Mouse (Mus musculus) midbrain, embryonic 12.5 days (tissue): ENCODE data around the gene Fgfr3. TPM values are rescaled to one million over a fixed set of nuclear protein-coding genes. Genes with fewer than 3 reads are reported as not detected.

Experiments
- ATAC-seq: fragments of 200-750 bp; cut with Nextera tagmentation; 2 replicates; pipeline ENCODE4 v1.8.0; 2017; ENCODE audit warnings: low read depth, moderate TSS enrichment, moderate library complexity; ENCODE audit not compliant: low FRiP score
- H3K27ac ChIP-seq: fragments of 300-500 bp; sonication (generic); replicated peaks from 2 replicates; pipeline ENCODE4 v1.5.1; 2016; ENCODE audit warnings: mild to moderate bottlenecking
- H3K27me3 ChIP-seq: fragments of 300-500 bp; sonication (generic); 2 replicates; pipeline ENCODE4 v1.6.1; 2016; ENCODE audit warnings: mild to moderate bottlenecking
- H3K36me3 ChIP-seq: fragments of 300-500 bp; sonication (generic); 2 replicates; pipeline ENCODE4 v1.6.1; 2016
- H3K4me1 ChIP-seq: fragments of 300-500 bp; sonication (generic); 2 replicates; pipeline ENCODE4 v1.6.1; 2016
- H3K4me2 ChIP-seq: fragments of 300-500 bp; sonication (generic); replicated peaks from 2 replicates; pipeline ENCODE4 v1.6.1; 2016; ENCODE audit warnings: mild to moderate bottlenecking, moderate library complexity
- H3K4me3 ChIP-seq: fragments of 300-500 bp; sonication (generic); 2 replicates; pipeline ENCODE4 v1.5.1; 2016; ENCODE audit warnings: mild to moderate bottlenecking
- H3K9ac ChIP-seq: fragments of 300-500 bp; sonication (generic); replicated peaks from 2 replicates; pipeline ENCODE4 v1.6.1; 2016; ENCODE audit warnings: mild to moderate bottlenecking, moderate library complexity
- H3K9me3 ChIP-seq: fragments of 300-500 bp; sonication (generic); 2 replicates; pipeline ENCODE4 v1.6.1; 2016; ENCODE audit warnings: mild to moderate bottlenecking
- WGBS: fragments of 180-500 bp; shearing (Covaris S2); methylation state at CpG from one replicate; pipeline ENCODE4 v1.1.7; 2016; 5-methylcytosine and 5-hydroxymethylcytosine counted together
- polyA plus RNA-seq: library from polyadenylated mRNA; unstranded; fragments of >200 nt; fragmentation: Nextera tagmentation; extraction: Ambion mirVana; gene quantifications from 2 replicates; pipeline ENCODE4 v1.2.1, GENCODE M21; 2016

Gene Fgfr3
- polyA plus RNA-seq, 1 experiment from 2014 or later = 66.2 TPM

DNA sequence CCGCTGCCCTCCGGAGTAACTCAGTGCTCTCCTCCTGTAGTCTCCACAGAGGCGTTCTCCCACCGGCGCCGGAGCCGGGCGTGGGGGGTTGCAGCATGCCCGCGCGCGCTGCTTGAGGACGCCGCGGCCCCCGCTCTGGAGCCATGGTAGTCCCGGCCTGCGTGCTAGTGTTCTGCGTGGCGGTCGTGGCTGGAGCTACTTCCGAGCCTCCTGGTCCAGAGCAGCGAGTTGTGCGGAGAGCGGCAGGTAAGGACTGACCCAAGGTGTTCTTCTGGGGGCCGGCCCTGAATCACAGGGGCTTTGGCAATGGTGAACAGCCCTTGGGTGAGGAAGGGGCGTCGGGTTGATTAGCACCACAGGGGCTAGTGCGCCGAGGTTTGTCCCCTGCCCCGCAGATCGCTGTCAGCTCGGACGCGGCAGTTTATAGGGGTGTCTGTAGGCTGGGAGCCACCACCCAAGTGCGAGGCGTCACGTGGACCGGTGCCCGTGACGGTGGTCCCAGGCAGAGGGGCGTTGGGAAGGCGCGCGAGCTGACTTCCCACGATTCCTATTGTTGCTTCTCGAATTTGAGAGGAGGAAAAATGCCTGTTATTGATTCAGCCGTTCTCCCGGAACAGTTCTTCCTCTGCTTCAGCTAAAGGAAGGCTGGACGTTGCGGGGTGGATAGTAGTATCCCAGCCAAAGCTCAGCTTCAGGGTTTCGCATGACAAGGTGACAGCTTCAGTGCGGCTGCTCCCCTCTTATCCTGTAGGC, 968 bp downstream of the Fgfr3 start:
- H3K4me1 ChIP-seq = peaks cover 67% of the 10 kb centered on the region
- H3K4me3 ChIP-seq = peak overlapping the region; percentile 66
- H3K9me3 ChIP-seq = no peaks in the 10 kb centered on the region
- WGBS = under 1% methylated on average over 53 of the region's 53 CpGs
- peak overlapping the region; percentile 78 for H3K9ac ChIP-seq
- H3K27ac ChIP-seq = peak overlapping the region; percentile 86
- peaks cover 73% of the 10 kb centered on the region for H3K27me3 ChIP-seq
- no peak for ATAC-seq
- H3K4me2 ChIP-seq = peak overlapping the region; percentile 75
- 0 out of 2 replicates have a peak, but pooled peaks cover 3% of the 10 kb centered on the region for H3K36me3 ChIP-seq

DNA sequence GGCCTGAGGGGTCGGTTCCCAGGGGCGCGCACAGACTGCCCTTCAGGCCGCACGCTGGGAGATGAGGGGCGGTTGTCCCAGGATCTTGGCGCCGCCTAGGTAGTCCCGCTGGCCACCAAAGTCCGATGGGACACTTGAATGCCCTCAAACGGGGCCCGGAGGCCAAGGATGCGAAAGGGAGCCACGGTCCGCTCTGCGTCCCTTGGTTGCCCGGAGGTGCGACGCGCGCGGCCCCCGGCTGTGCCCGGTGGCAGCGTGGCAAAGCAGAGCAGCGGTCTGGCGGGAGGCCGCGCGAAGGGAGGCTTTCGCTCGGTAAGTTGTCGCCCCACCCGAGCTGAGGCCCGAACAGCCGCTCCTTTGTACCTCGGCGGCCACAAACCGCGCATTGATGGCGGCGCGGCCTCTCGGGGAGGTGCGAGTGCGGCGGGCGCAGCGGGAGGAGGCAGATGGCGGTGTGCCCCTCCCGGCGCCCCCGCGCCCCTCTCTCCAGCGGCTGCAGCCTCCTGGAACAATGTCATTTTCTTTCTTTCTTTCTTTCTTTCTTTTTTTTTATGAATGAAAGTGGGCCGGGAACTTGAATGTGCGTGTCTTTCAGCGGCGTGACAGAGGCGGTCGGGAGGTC, 1.7 kb downstream of the Fgfr3 start:
- H3K4me3 ChIP-seq = peak overlapping the region; percentile 66
- H3K27ac ChIP-seq = peak overlapping the region; percentile 86
- WGBS = 0% methylated on average over 61 of the region's 61 CpGs
- H3K36me3 ChIP-seq = peaks cover 10% of the 10 kb centered on the region; the same call in 1 of the 2 replicates
- H3K27me3 ChIP-seq = peaks cover 78% of the 10 kb centered on the region
- H3K4me1 ChIP-seq = peaks cover 67% of the 10 kb centered on the region
- H3K9ac ChIP-seq = peak overlapping the region; percentile 78
- H3K9me3 ChIP-seq = no peaks in the 10 kb centered on the region
- H3K4me2 ChIP-seq = peak overlapping the region; percentile 75
- ATAC-seq = peak; percentile 73

DNA sequence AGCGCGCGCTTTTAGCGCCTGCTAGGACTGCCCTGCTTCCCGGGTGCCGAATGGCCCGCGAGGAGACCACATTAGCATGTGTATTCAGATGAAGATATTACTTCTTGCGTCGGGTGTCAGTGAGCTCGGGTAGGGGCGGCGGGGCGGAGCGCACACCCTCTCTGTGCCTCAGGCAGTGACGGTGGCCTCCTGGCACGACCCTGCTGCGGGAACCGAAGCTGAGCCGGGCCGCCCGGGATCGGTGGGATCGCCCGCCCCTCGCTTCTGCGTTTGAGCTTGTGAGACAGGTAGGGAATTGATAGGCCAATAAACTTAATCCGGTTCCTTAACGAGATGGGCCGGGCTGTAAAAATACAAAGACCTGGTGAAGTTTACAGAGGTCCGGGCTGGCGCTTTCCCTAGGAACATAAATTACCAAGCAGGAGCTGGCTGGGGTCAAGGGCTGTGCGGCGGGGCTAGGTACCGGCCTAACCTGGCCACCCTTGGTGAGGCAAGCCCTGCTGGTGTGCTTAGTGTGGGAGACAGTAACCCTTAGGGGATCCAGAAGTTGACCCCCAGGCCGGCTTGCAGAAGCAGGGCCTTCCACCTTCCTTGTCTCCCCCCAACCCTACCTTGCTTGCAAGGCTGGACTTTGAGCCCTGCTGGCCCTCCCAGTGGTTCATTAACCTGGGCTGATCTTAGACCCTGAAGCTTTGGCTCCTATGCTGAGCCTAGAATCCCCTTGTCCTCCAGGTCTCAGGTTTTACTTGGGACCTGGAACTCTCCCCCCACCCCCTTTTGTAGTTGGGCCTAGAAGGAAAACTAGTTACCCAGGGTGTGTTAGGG, 2.4 kb downstream of the Fgfr3 start:
- peak; percentile 75 for ATAC-seq
- Histone ChIP-seq H3K27me3 (peaks cover 77% of the 10 kb centered on the region), H3K4me1 (peaks cover 62% of the 10 kb centered on the region), H3K4me2 (peak overlapping the region; percentile 75), H3K4me3 (peak overlapping the region; percentile 66), H3K9me3 (no peaks in the 10 kb centered on the region), H3K36me3 (peaks cover 17% of the 10 kb centered on the region), H3K9ac (peak overlapping the region; percentile 78), H3K27ac (peak overlapping the region; percentile 86)
- WGBS = under 1% methylated on average over 36 of the region's 36 CpGs

DNA sequence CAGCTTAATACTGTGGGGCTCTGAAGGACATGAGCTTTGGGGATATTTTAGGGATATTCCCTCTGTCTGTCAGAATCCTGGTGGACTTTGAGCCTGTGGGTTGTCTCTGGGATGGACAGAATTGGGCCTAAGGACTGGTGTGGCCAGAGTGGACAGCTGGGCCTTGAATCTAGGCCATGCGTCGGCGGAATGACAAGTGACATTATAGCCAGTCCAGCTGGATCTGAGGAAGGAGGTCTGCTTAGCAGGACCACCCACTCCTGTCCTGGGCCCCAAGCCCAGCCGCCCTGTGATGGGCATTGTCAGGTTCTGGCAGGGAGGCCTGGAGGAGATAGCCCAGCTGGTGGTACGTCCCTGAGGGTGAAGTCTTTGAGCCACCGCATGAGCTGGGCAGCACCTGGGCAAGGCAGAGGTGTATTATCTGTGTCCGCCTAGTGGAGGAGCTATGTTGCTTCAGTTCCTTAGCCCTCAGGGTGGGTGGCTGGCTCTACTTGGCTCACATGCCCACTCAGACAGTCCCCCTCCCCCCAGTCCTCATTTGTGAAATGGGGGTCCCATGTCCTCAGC, 4.7 kb downstream of the Fgfr3 start:
- peak overlapping the region; percentile 1; the same call in 1 of the 2 replicates for H3K9ac ChIP-seq
- peaks cover 40% of the 10 kb centered on the region for H3K36me3 ChIP-seq
- 81% methylated on average over 7 of the region's 7 CpGs for WGBS
- H3K27me3 ChIP-seq = peaks cover 74% of the 10 kb centered on the region
- H3K4me2 ChIP-seq = peak overlapping the region; percentile 75
- no peak for ATAC-seq
- H3K27ac ChIP-seq = no peak overlapping the region
- no peaks in the 10 kb centered on the region for H3K9me3 ChIP-seq
- peaks cover 50% of the 10 kb centered on the region for H3K4me1 ChIP-seq
- H3K4me3 ChIP-seq = peak overlapping the region; percentile 66

DNA sequence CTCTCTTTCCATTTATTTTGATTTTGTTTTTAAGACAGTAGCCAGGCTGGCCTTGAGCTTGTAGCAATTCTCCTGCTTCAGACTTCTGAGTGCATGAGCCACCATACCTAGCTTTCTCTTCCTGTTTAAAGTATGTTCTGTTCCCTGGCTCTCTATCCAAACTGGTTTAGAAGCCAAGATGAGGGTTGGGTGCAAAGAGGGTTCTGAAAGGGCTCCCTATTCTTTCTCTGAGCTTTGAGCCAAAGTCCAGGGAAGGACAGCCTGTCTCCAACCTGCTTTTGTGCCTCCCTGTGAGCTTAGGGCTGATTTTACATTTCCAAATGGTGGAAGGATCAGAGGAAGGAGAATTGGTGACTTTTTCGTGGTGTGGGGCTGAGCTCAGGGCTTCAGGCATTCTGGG, 5.4 kb downstream of the Fgfr3 start:
- Histone ChIP-seq H3K36me3 (peaks cover 47% of the 10 kb centered on the region), H3K4me1 (peaks cover 42% of the 10 kb centered on the region), H3K4me3 (peak overlapping the region; percentile 66; the same call in 1 of the 2 replicates), H3K27me3 (peaks cover 79% of the 10 kb centered on the region), H3K4me2 (peak overlapping the region; percentile 75), H3K9ac (peak overlapping the region; percentile 1; the same call in 1 of the 2 replicates), H3K9me3 (no peaks in the 10 kb centered on the region), H3K27ac (no peak overlapping the region)
- WGBS = 79% methylated on average over 1 of the region's 1 CpGs
- ATAC-seq = no peak

DNA sequence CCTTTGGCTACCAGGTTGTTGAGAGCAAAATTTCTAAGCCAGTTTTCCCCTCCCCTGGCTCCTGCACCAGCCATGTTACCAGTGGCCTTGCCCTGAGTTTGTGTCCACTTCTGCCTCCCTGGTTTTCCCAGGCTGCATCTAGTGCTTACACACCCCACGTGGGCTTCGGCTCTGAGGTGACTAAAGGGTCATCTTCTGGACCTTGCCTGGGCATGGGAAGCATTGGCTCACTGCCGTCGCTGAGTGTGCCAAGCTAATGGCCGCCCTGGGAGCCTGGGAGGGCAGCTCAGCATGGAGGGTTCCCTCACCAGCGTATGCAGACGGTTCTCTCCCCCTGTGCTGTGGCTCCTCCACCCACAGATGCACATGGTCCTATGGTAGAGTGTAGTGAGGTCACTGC, 7.4 kb downstream of the Fgfr3 start:
- Histone ChIP-seq H3K4me2 (no peak overlapping the region), H3K9me3 (no peaks in the 10 kb centered on the region), H3K4me3 (no peak overlapping the region), H3K9ac (no peak overlapping the region), H3K27ac (no peak overlapping the region), H3K27me3 (peaks cover 85% of the 10 kb centered on the region), H3K36me3 (peaks cover 66% of the 10 kb centered on the region), H3K4me1 (peaks cover 31% of the 10 kb centered on the region)
- 80% methylated on average over 7 of the region's 7 CpGs for WGBS
- ATAC-seq = no peak

DNA sequence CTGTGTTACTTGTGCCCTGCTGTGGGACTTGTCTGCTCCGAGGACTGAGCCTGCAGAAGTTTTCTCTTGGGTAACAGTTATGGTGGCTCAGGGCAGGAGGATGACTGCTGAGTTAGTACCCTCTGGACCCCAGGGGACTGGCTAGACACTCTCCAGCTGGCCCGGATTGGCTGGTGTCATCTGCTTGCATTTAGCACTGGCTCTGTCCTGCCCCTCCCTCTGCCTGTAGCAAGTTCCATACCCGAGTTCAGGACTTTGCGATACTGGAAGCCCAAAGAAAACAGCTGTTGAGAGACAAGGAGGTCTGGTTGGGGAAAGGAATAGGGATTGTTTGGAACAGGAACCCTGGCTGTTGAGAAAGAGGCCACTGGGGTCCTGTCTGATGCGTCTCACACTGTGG, 9.0 kb downstream of the Fgfr3 start:
- WGBS = 51% methylated on average over 5 of the region's 5 CpGs
- Histone ChIP-seq H3K9me3 (no peaks in the 10 kb centered on the region), H3K4me1 (peaks cover 17% of the 10 kb centered on the region), H3K4me3 (no peak overlapping the region), H3K36me3 (peaks cover 83% of the 10 kb centered on the region), H3K27ac (no peak overlapping the region), H3K4me2 (no peak overlapping the region), H3K9ac (0 out of 2 replicates have a peak overlapping the region, but pooled peaks have one; percentile 4), H3K27me3 (peaks cover 68% of the 10 kb centered on the region)
- ATAC-seq = no peak

DNA sequence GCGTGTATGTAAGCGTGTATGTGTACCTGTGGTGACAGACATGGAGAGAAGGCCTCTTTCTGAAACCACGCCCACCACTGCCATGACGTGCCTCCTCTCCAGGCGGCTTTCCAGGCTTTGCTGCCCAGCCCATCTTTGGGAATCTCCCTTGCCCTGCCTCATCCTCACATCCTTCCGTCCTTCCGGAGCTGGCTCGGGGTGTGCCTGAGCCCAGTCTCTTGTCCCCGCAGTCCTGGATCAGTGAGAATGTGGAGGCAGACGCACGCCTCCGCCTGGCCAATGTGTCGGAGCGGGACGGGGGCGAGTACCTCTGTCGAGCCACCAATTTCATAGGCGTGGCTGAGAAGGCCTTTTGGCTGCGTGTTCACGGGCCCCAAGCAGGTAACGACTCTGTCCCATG, 9.6 kb downstream of the Fgfr3 start:
- WGBS = 72% methylated on average over 21 of the region's 21 CpGs
- H3K4me3 ChIP-seq = no peak overlapping the region
- peaks cover 62% of the 10 kb centered on the region for H3K27me3 ChIP-seq
- H3K27ac ChIP-seq = no peak overlapping the region
- no peaks in the 10 kb centered on the region for H3K9me3 ChIP-seq
- H3K4me2 ChIP-seq = no peak overlapping the region
- H3K9ac ChIP-seq = no peak overlapping the region
- peaks cover 13% of the 10 kb centered on the region for H3K4me1 ChIP-seq
- ATAC-seq = no peak
- peaks cover 87% of the 10 kb centered on the region for H3K36me3 ChIP-seq

DNA sequence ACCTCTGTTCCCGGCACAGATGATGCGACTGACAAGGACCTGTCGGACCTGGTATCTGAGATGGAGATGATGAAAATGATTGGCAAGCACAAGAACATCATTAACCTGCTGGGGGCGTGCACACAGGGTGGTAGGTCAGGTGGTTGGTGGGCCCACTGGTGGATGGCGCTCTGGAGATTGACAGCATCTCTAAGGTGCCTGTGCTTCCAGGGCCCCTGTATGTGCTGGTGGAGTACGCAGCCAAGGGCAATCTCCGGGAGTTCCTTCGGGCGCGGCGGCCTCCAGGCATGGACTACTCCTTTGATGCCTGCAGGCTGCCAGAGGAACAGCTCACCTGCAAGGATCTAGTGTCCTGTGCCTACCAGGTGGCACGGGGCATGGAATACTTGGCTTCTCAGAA, 12.4 kb downstream of the Fgfr3 start:
- no peak overlapping the region for H3K4me3 ChIP-seq
- H3K4me1 ChIP-seq = 0 out of 2 replicates have a peak, but pooled peaks cover 3% of the 10 kb centered on the region
- no peak overlapping the region for H3K9ac ChIP-seq
- no peak overlapping the region for H3K4me2 ChIP-seq
- H3K27ac ChIP-seq = no peak overlapping the region
- no peak for ATAC-seq
- peaks cover 82% of the 10 kb centered on the region for H3K36me3 ChIP-seq
- H3K9me3 ChIP-seq = no peaks in the 10 kb centered on the region
- WGBS = 94% methylated on average over 12 of the region's 12 CpGs
- H3K27me3 ChIP-seq = peaks cover 36% of the 10 kb centered on the region

DNA sequence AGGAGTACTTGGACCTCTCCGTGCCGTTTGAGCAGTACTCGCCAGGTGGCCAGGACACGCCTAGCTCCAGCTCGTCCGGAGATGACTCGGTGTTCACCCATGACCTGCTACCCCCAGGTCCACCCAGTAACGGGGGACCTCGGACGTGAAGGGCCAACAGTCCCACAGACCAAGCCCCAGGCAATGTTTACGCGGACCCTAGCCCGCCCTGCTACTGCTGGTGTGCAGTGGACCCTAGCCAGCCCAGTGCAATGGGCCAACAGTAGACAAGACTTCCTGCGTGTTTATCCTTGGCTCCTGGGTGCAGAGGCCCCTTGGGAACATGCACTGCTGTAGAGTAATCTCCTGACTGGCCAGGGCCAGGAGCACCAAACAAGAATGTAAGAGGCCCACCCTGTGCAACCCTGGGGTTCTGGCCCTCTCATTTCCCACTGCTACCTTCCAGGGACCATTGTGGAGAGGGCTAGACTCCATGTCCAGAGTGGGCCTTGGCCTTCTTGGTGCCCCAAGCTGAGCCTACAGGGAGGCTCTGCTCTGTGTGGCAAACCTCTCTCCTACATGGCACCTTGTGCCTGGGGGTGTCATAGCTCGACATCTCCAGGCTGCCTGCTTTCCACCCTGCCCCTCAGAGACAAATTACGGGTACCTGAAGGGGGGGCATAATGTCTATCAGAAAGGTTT, 14.1 kb downstream of the Fgfr3 start:
- H3K4me1 ChIP-seq = 0 out of 2 replicates have a peak, but pooled peaks cover 3% of the 10 kb centered on the region
- H3K4me3 ChIP-seq = no peak overlapping the region
- H3K4me2 ChIP-seq = no peak overlapping the region
- no peak overlapping the region for H3K27ac ChIP-seq
- H3K27me3 ChIP-seq = peaks cover 20% of the 10 kb centered on the region; the same call in 1 of the 2 replicates
- H3K9me3 ChIP-seq = no peaks in the 10 kb centered on the region
- peaks cover 64% of the 10 kb centered on the region for H3K36me3 ChIP-seq
- 90% methylated on average over 16 of the region's 16 CpGs for WGBS
- ATAC-seq = no peak
- no peak overlapping the region for H3K9ac ChIP-seq

DNA sequence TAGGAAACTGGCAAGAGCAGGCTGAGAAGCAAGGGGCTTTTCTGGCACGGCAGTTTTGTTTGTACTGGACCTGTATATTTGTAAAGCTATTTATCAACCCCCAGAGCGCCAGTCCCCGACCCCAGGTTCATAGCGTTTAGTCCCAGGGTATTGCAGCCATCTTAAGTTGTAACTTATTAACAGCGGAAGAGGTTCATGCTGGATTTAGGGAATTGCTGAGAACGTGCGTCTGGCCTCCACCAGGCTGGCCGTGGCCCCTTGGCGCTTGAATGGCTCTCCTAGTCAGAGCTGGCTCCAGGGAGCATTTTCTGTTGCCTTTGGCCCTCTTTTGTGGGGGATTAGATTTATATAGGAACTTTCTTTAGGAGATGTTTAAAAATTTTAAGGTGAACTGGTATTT, 14.8 kb downstream of the Fgfr3 start:
- no peak overlapping the region for H3K4me3 ChIP-seq
- H3K27ac ChIP-seq = no peak overlapping the region
- H3K27me3 ChIP-seq = peaks cover 15% of the 10 kb centered on the region; the same call in 1 of the 2 replicates
- WGBS = 79% methylated on average over 9 of the region's 9 CpGs
- no peak overlapping the region for H3K9ac ChIP-seq
- H3K9me3 ChIP-seq = no peaks in the 10 kb centered on the region
- H3K4me1 ChIP-seq = 0 out of 2 replicates have a peak, but pooled peaks cover 3% of the 10 kb centered on the region
- peaks cover 62% of the 10 kb centered on the region for H3K36me3 ChIP-seq
- no peak for ATAC-seq
- no peak overlapping the region for H3K4me2 ChIP-seq
